8 mouse cellular contexts compared by ENCODE assay signal in genomic region chr6:113076012-113076685, GRCm38 (mm10). TPM values are rescaled to one million over a fixed set of nuclear protein-coding genes. Genes with fewer than 3 reads are reported as not detected.
DNase-seq lines count a peak whose midpoint lies in the region; ATAC-seq and TF ChIP-seq lines count a peak whose summit lies in the region.

No protein-coding gene starts in this region.

- peak overlapping the region; percentile 75 for H3K9ac ChIP-seq in forebrain, embryonic 16.5 days (replicated peaks; ENCODE audit: low read depth, low read length)
- H3K9ac ChIP-seq in lung, embryonic 14.5 days = peak overlapping the region; percentile 99

- H3K9me3 ChIP-seq in G1E (replicated peaks) = no peaks in the 10 kb centered on the region
- no peaks in the 10 kb centered on the region for H3K9me3 ChIP-seq in forebrain, embryonic 16.5 days (ENCODE audit: control insufficient read depth, low read length)
- no peaks in the 10 kb centered on the region for H3K9me3 ChIP-seq in lung, embryonic 14.5 days (ENCODE audit: low read depth, low read length)

- peak overlapping the region; percentile 90 for H3K4me3 ChIP-seq in G1E (ENCODE audit: low read depth, low read length)
- peak overlapping the region; percentile 90 for H3K4me3 ChIP-seq in forebrain, embryonic 16.5 days (replicated peaks; ENCODE audit: low read length)
- H3K4me3 ChIP-seq in layer of hippocampus, adult 2 months = peak overlapping the region; percentile 68
- H3K4me3 ChIP-seq in lung, embryonic 14.5 days (ENCODE audit: low read depth, low read length) = peak overlapping the region; percentile 95

- peak; percentile 89 for DNase-seq in G1E (ENCODE audit: low spot score)
- peak; percentile 96 for DNase-seq in cerebellum, adult 11-12 months
- DNase-seq in heart, postnatal 36 days = peak; percentile 94 to 98
- DNase-seq in layer of hippocampus, adult 2 months (ENCODE audit: low spot score in 2 of 2) = peak; percentile 84 to 88
- peak; percentile 98 for DNase-seq in lung, embryonic 14.5 days
- DNase-seq in ovary, postnatal 10 days (ENCODE audit: low spot score) = peak; percentile 85
- DNase-seq in thymus, postnatal 10 days (ENCODE audit: low spot score in 2 of 2) = peak; percentile 83 to 87

- H3K27ac ChIP-seq in forebrain, embryonic 16.5 days (ENCODE audit: low read length) = peak overlapping the region; percentile 98
- H3K27ac ChIP-seq in layer of hippocampus, adult 2 months = peak overlapping the region; percentile 98
- H3K27ac ChIP-seq in lung, embryonic 14.5 days (ENCODE audit: low read depth) = peak overlapping the region; percentile 100

- peaks cover 36% of the 10 kb centered on the region for H3K4me1 ChIP-seq in G1E (ENCODE audit: insufficient read depth, low read depth, low read length)
- peaks cover 30% of the 10 kb centered on the region for H3K4me1 ChIP-seq in forebrain, embryonic 16.5 days (replicated peaks; ENCODE audit: control insufficient read depth, insufficient read depth, low read length)
- 0 out of 2 replicates have a peak, but pooled peaks cover 14% of the 10 kb centered on the region for H3K4me1 ChIP-seq in lung, embryonic 14.5 days (ENCODE audit: insufficient read depth)

- peak overlapping the region; percentile 88 for H3K4me2 ChIP-seq in forebrain, embryonic 16.5 days (ENCODE audit: low read length)
- peak overlapping the region; percentile 73 for H3K4me2 ChIP-seq in lung, embryonic 14.5 days

- no peaks in the 10 kb centered on the region for H3K27me3 ChIP-seq in G1E (ENCODE audit: insufficient read depth, low read length)
- H3K27me3 ChIP-seq in forebrain, embryonic 16.5 days (replicated peaks; ENCODE audit: control insufficient read depth, insufficient read depth, low read length) = no peaks in the 10 kb centered on the region
- H3K27me3 ChIP-seq in lung, embryonic 14.5 days (ENCODE audit: insufficient read depth, low read length) = no peaks in the 10 kb centered on the region

- intact Hi-C loops in heart, postnatal 36 days (cut with DNase I) = loop anchor here (1.0 to 5.0 kb wide), 2 partner anchors 30 to 231 kb away; partner anchors contain the start of genes Brpf1 and Thumpd3

- peak; percentile 65 for ATAC-seq in G1E (ENCODE audit: extremely low read depth, insufficient number of reproducible peaks, low FRiP score, poor library complexity, severe bottlenecking)
- ATAC-seq in forebrain, embryonic 16.5 days = peak; percentile 77
- peak; percentile 90 for ATAC-seq in lung, embryonic 14.5 days (ENCODE audit: insufficient read depth)

- peaks cover 25% of the 10 kb centered on the region for H3K36me3 ChIP-seq in G1E (replicated peaks)
- H3K36me3 ChIP-seq in forebrain, embryonic 16.5 days (ENCODE audit: control insufficient read depth, insufficient read depth) = no peaks in the 10 kb centered on the region
- peaks cover 8% of the 10 kb centered on the region; the same call in 1 of the 2 replicates for H3K36me3 ChIP-seq in lung, embryonic 14.5 days (ENCODE audit: insufficient read depth)

- TF ChIP-seq CTCF in G1E (IDR thresholded peaks at IDR 0.05; ENCODE audit: low read depth, low read length) = no peak
- peak; percentile 63 for TF ChIP-seq CTCF in layer of hippocampus, adult 2 months (conservative IDR thresholded peaks at IDR 0.05)
- peak; percentile 62 for TF ChIP-seq CTCF in lung, embryonic 14.5 days (IDR thresholded peaks at IDR 0.05; ENCODE audit: low read depth)

- under 1% methylated on average over 54 of the region's 55 CpGs for WGBS in forebrain, embryonic 16.5 days
- under 1% methylated on average over 47 of the region's 55 CpGs for WGBS in lung, embryonic 14.5 days

RNA-seq across cellular contexts. Expression of gene Setd5, which starts 1.0 kb away (rescaled TPM):
- total RNA-seq in G1E (2014; fragmentation: Nextera tagmentation) (262 and 272 TPM in 2 replicates), G1E (2017) (89.2 and 95.0 TPM in 2 replicates)
- 131 and 154 TPM in 2 replicates for polyA plus RNA-seq in G1E (2012)
- 52.2 and 55.4 TPM in 2 replicates for polyA plus RNA-seq in forebrain, embryonic 16.5 days (2015; fragmentation: Nextera tagmentation; extraction: Ambion mirVana)
- total RNA-seq in heart, postnatal 36 days (2021) = 10 to 100 TPM; 34.3 to 42.0 TPM
- total RNA-seq in layer of hippocampus, adult 2 months (2021) = 100 to 1,000 TPM; 110 to 113 TPM
- polyA plus RNA-seq in lung, embryonic 14.5 days (2014; fragmentation: Nextera tagmentation; extraction: Ambion mirVana) = 96.9 and 102 TPM in 2 replicates

RNA-seq across cellular contexts. Expression of gene Thumpd3, which starts 30.1 kb away (rescaled TPM):
- total RNA-seq in G1E (2014; fragmentation: Nextera tagmentation) (127 and 145 TPM in 2 replicates), G1E (2017) (89.2 and 95.1 TPM in 2 replicates)
- polyA plus RNA-seq in G1E (2012) = 6.7 and 7.5 TPM in 2 replicates
- polyA plus RNA-seq in forebrain, embryonic 16.5 days (2015; fragmentation: Nextera tagmentation; extraction: Ambion mirVana) = 65.0 and 66.8 TPM in 2 replicates
- 10 to 100 TPM; 17.1 to 18.8 TPM for total RNA-seq in heart, postnatal 36 days (2021)
- 10 to 100 TPM; 38.2 to 40.6 TPM for total RNA-seq in layer of hippocampus, adult 2 months (2021)
- 41.6 and 46.3 TPM in 2 replicates for polyA plus RNA-seq in lung, embryonic 14.5 days (2014; fragmentation: Nextera tagmentation; extraction: Ambion mirVana)

Comparison
In these comparisons a context has a peak if more than half of its experiments do, and no peak if none do; other contexts are left out.
1. Peak in every context shown above with its lines: DNase-seq, ATAC-seq, H3K4me3 ChIP-seq and H3K27ac ChIP-seq.